Mouse (Mus musculus): ENCODE results near the gene Gsx2. TPM values are rescaled to one million over a fixed set of nuclear protein-coding genes. Genes with fewer than 3 reads are reported as not detected.

Gene Gsx2
- total and polyA plus RNA-seq, 2 experiments: not detected

- H3K4me1 ChIP-seq (ENCODE audit: control insufficient read depth, insufficient read depth, low read length): no peaks in the 10 kb centered on the region
- no peak overlapping the region for H3K27ac ChIP-seq (replicated peaks; ENCODE audit: insufficient read depth, low read depth, low read length)
- DNase-seq (ENCODE audit: extremely low read depth, low read depth, low spot score): no peak
- TF ChIP-seq POLR2A (IDR thresholded peaks at IDR 0.05; ENCODE audit: extremely low read depth, insufficient read depth, low read length) (no peak), CTCF (IDR thresholded peaks at IDR 0.05; ENCODE audit: low read depth, low read length) (no peak)
- H3K36me3 ChIP-seq (ENCODE audit: control insufficient read depth, insufficient read depth, low read length): no peaks in the 10 kb centered on the region
- WGBS: 26% methylated on average over 3 of the region's 3 CpGs
- H3K27me3 ChIP-seq (ENCODE audit: control insufficient read depth, insufficient read depth, low read length): peaks cover 32% of the 10 kb centered on the region
- no peak overlapping the region for H3K4me3 ChIP-seq (ENCODE audit: insufficient read depth, low read depth, low read length)
- H3K9ac ChIP-seq (ENCODE audit: low read depth, low read length): no peak overlapping the region
- H3K79me2 ChIP-seq (ENCODE audit: control insufficient read depth, insufficient read depth, low read length): no peaks in the 10 kb centered on the region
Observed at GRCm38 (mm10) chr5:75073684-75074083, 1.7 kb upstream of the Gsx2 start.

GRCm38 (mm10) chr5:75074132-75074531, 1.3 kb upstream of the Gsx2 start:
- H3K4me1 ChIP-seq (ENCODE audit: control insufficient read depth, insufficient read depth, low read length): no peaks in the 10 kb centered on the region
- TF ChIP-seq POLR2A (IDR thresholded peaks at IDR 0.05; ENCODE audit: extremely low read depth, insufficient read depth, low read length) (no peak), CTCF (IDR thresholded peaks at IDR 0.05; ENCODE audit: low read depth, low read length) (no peak)
- WGBS: 24% methylated on average over 4 of the region's 4 CpGs
- H3K4me3 ChIP-seq (ENCODE audit: insufficient read depth, low read depth, low read length): no peak overlapping the region
- H3K27ac ChIP-seq (replicated peaks; ENCODE audit: insufficient read depth, low read depth, low read length): no peak overlapping the region
- peaks cover 32% of the 10 kb centered on the region for H3K27me3 ChIP-seq (ENCODE audit: control insufficient read depth, insufficient read depth, low read length)
- DNase-seq (ENCODE audit: extremely low read depth, low read depth, low spot score): no peak
- no peak overlapping the region for H3K9ac ChIP-seq (ENCODE audit: low read depth, low read length)
- H3K79me2 ChIP-seq (ENCODE audit: control insufficient read depth, insufficient read depth, low read length): no peaks in the 10 kb centered on the region
- H3K36me3 ChIP-seq (ENCODE audit: control insufficient read depth, insufficient read depth, low read length): no peaks in the 10 kb centered on the region

- no peak for TF ChIP-seq CTCF (IDR thresholded peaks at IDR 0.05; ENCODE audit: low read depth, low read length)
- Histone ChIP-seq H3K27ac (replicated peaks; ENCODE audit: insufficient read depth, low read depth, low read length) (no peak overlapping the region), H3K79me2 (ENCODE audit: control insufficient read depth, insufficient read depth, low read length) (no peaks in the 10 kb centered on the region), H3K4me1 (ENCODE audit: control insufficient read depth, insufficient read depth, low read length) (no peaks in the 10 kb centered on the region), H3K36me3 (ENCODE audit: control insufficient read depth, insufficient read depth, low read length) (no peaks in the 10 kb centered on the region), H3K27me3 (ENCODE audit: control insufficient read depth, insufficient read depth, low read length) (peaks cover 35% of the 10 kb centered on the region), H3K9ac (ENCODE audit: low read depth, low read length) (no peak overlapping the region), H3K4me3 (ENCODE audit: insufficient read depth, low read depth, low read length) (no peak overlapping the region)
- 15% methylated on average over 15 of the region's 15 CpGs for WGBS
- no peak for DNase-seq (ENCODE audit: extremely low read depth, low read depth, low spot score)
Observed at GRCm38 (mm10) chr5:75074537-75075382, 641 bp upstream of the Gsx2 start.

GRCm38 (mm10) chr5:75076326-75077050, 1.1 kb downstream of the Gsx2 start:
- 4% methylated on average over 17 of the region's 17 CpGs for WGBS
- Histone ChIP-seq H3K36me3 (ENCODE audit: control insufficient read depth, insufficient read depth, low read length) (no peaks in the 10 kb centered on the region), H3K27me3 (ENCODE audit: control insufficient read depth, insufficient read depth, low read length) (peaks cover 36% of the 10 kb centered on the region), H3K27ac (replicated peaks; ENCODE audit: insufficient read depth, low read depth, low read length) (no peak overlapping the region), H3K9ac (ENCODE audit: low read depth, low read length) (no peak overlapping the region), H3K4me1 (ENCODE audit: control insufficient read depth, insufficient read depth, low read length) (no peaks in the 10 kb centered on the region), H3K4me3 (ENCODE audit: insufficient read depth, low read depth, low read length) (no peak overlapping the region), H3K79me2 (ENCODE audit: control insufficient read depth, insufficient read depth, low read length) (no peaks in the 10 kb centered on the region)
- no peak for TF ChIP-seq POLR2A (IDR thresholded peaks at IDR 0.05; ENCODE audit: extremely low read depth, insufficient read depth, low read length)
- TF ChIP-seq CTCF (IDR thresholded peaks at IDR 0.05; ENCODE audit: low read depth, low read length): no peak
- DNase-seq (ENCODE audit: extremely low read depth, low read depth, low spot score): no peak

GRCm38 (mm10) chr5:75077051-75077380, 1.6 kb downstream of the Gsx2 start:
- Histone ChIP-seq H3K27me3 (ENCODE audit: control insufficient read depth, insufficient read depth, low read length) (peaks cover 33% of the 10 kb centered on the region), H3K4me1 (ENCODE audit: control insufficient read depth, insufficient read depth, low read length) (no peaks in the 10 kb centered on the region), H3K79me2 (ENCODE audit: control insufficient read depth, insufficient read depth, low read length) (no peaks in the 10 kb centered on the region), H3K27ac (replicated peaks; ENCODE audit: insufficient read depth, low read depth, low read length) (no peak overlapping the region), H3K9ac (ENCODE audit: low read depth, low read length) (no peak overlapping the region), H3K4me3 (ENCODE audit: insufficient read depth, low read depth, low read length) (no peak overlapping the region), H3K36me3 (ENCODE audit: control insufficient read depth, insufficient read depth, low read length) (no peaks in the 10 kb centered on the region)
- 3% methylated on average over 19 of the region's 19 CpGs for WGBS
- no peak for DNase-seq (ENCODE audit: extremely low read depth, low read depth, low spot score)
- TF ChIP-seq POLR2A (IDR thresholded peaks at IDR 0.05; ENCODE audit: extremely low read depth, insufficient read depth, low read length) (no peak), CTCF (IDR thresholded peaks at IDR 0.05; ENCODE audit: low read depth, low read length) (no peak)

GRCm38 (mm10) chr5:75079564-75079963, 4.2 kb downstream of the Gsx2 start:
- no peak overlapping the region for H3K9ac ChIP-seq (ENCODE audit: low read depth, low read length)
- 0 out of 2 replicates have a peak, but pooled peaks have one; percentile 17 for TF ChIP-seq CTCF (IDR thresholded peaks at IDR 0.05; ENCODE audit: low read depth, low read length)
- no peak for TF ChIP-seq POLR2A (IDR thresholded peaks at IDR 0.05; ENCODE audit: extremely low read depth, insufficient read depth, low read length)
- WGBS: 4% methylated on average over 7 of the region's 7 CpGs
- peaks cover 32% of the 10 kb centered on the region for H3K27me3 ChIP-seq (ENCODE audit: control insufficient read depth, insufficient read depth, low read length)
- no peaks in the 10 kb centered on the region for H3K36me3 ChIP-seq (ENCODE audit: control insufficient read depth, insufficient read depth, low read length)
- H3K4me1 ChIP-seq (ENCODE audit: control insufficient read depth, insufficient read depth, low read length): no peaks in the 10 kb centered on the region
- H3K4me3 ChIP-seq (ENCODE audit: insufficient read depth, low read depth, low read length): no peak overlapping the region
- H3K27ac ChIP-seq (replicated peaks; ENCODE audit: insufficient read depth, low read depth, low read length): no peak overlapping the region
- H3K79me2 ChIP-seq (ENCODE audit: control insufficient read depth, insufficient read depth, low read length): no peaks in the 10 kb centered on the region
- no peak for DNase-seq (ENCODE audit: extremely low read depth, low read depth, low spot score)

Data from liver, adult 2 months (tissue).